Mouse (Mus musculus) layer of hippocampus, postnatal 36 days (tissue): ENCODE measurements around the gene Ccl7. TPM values are rescaled to one million over a fixed set of nuclear protein-coding genes. Genes with fewer than 3 reads are reported as not detected.

Source experiments
- DNase-seq, 2 experiments: peaks; one replicate each; pipeline ENCODE4 v3.0.0; 2022
- total RNA-seq, 2 experiments: library from RNA; stranded (reverse); gene quantifications; 2 replicates each; pipeline ENCODE4 v1.2.3; 2021

The Ccl7 gene
- total RNA-seq: not detected

GRCm38 (mm10) chr11:82045471-82045870 lies at the start of gene Ccl7:
Gene Ccl7 (plus strand): TSS chr11:82045712.
- no peak for DNase-seq

- peak; percentile 76 to 78 for DNase-seq
Measured at GRCm38 (mm10) chr11:81996172-81996841, 49.2 kb upstream of the Ccl7 start.

- DNase-seq: no peak
Measured at GRCm38 (mm10) chr11:81997085-81997484, 48.4 kb upstream of the Ccl7 start.

DNA sequence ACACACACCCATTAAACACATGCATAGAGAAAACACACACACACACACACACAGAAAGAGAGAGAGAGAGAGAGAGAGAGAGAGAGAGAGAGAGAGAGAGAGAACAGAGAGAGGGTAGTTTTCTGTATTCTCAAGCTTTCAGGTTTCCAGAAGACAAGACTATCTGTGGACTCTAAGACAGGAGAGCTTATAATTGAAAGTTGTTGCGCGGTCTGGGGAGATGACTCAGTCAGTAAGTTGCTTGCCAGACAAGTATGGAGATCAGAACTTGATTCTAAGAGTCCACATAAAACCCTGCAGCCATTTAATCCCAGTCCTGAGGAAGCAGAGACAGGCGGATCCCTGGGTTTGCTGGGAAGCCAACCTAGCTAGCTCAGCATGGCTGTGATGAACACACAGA lies 46.9 kb upstream of the Ccl7 start:
- no peak for DNase-seq

GRCm38 (mm10) chr11:81999469-81999868 lies 46.0 kb upstream of the Ccl7 start:
- DNase-seq: no peak

- no peak for DNase-seq
Measured at GRCm38 (mm10) chr11:82000581-82000980, 44.9 kb upstream of the Ccl7 start.

DNA sequence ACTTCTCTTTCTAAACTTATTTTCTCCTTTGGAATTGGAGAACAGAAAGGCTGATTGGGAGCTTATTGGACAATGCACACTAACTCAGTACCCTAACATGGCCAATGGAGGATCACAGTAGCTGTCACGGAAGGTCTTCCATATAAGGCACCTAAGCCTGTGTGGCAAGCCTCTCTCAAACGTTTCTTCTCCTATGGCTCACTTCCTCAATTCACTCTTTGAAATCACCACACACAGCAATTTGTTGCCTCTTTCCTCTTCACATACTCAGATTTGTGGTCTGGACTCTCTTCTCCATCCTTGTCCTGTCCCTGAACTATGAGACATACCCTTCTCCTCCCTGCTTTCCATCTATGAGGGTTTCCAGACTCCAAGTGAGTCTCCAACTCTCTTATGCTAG lies 40.7 kb upstream of the Ccl7 start:
- no peak for DNase-seq

- DNase-seq: no peak
Measured at GRCm38 (mm10) chr11:82006796-82007423, 38.6 kb upstream of the Ccl7 start.

GRCm38 (mm10) chr11:82010115-82010514 lies 35.4 kb upstream of the Ccl7 start:
- DNase-seq: no peak

GRCm38 (mm10) chr11:82011411-82012193 lies 33.9 kb upstream of the Ccl7 start:
- DNase-seq: no peak

DNA sequence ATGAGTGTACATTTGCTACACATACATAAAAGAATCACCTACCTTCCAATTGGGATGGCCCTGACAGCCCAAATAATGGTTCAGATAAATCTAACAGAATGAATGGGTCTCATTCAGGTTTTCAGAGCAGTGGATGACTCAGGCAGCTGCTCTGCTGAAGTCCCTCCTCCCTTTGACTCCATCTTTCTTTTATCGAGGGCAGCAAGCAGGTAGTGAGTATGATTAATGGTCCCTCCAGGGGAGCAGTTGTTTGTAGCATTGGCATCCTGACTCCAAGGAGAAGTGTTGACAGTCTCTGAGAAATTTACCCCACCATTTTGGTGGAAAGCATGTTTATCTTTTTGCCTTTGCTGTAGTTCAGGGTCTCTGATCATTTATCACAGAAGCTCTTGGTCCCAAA lies 31.8 kb upstream of the Ccl7 start:
- no peak for DNase-seq

- no peak for DNase-seq
Measured at GRCm38 (mm10) chr11:82015066-82015465, 30.4 kb upstream of the Ccl7 start.

DNA sequence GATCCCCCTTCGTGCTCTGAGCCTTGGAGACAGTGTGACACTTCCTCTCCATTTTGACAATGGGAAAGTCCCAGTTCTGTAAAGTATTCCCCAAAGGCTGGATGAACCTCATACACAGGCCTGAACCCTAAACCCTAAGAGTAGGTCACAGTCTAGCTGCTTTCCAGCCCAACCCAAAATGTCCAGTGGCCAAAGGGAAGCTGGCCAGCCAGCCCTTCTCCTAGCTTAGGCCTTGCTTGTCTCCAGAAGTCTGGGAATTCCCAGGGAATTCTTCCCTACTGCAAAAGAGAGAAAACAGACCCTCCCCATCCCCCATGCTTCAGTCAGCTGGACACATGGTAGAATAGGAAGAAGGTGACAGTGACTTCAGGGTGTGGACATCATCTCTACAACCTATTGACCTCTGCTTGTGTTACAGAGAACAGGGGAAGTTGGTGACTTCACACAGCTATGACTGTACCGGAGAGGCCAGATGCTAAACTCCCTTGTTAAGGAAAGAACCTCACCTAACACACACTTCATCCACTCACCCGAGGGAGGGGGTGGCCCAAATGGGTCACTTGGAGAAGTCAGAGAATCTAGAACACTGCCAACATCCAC lies 29.2 kb upstream of the Ccl7 start:
- DNase-seq: no peak

- DNase-seq: no peak
Measured at GRCm38 (mm10) chr11:82019389-82019788, 26.1 kb upstream of the Ccl7 start.

- no peak for DNase-seq
Measured at GRCm38 (mm10) chr11:82019793-82020192, 25.7 kb upstream of the Ccl7 start.

DNA sequence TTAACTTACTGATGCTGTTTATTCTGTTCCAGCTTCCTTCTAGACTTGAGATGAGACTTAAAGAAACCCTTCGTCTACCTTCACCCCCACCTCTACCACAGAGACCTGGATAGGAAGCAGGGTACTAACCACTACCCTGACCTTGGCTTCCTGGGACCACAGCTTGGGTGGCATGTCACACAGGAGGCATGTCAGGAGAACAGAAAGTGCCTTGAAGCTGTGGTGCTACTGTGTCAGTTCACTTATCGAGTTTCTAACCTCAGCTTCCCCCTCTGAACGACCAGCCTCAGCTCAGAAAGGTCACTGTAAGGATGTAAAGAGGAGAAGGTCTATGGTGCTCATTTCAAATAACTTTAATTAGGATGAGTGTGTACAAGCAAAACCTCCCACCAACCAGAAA lies 24.1 kb upstream of the Ccl7 start:
- no peak for DNase-seq

- DNase-seq: no peak
Measured at GRCm38 (mm10) chr11:82022504-82023056, 22.9 kb upstream of the Ccl7 start.

- DNase-seq: no peak
Measured at GRCm38 (mm10) chr11:82023769-82024168, 21.7 kb upstream of the Ccl7 start.

- DNase-seq: no peak
Measured at GRCm38 (mm10) chr11:82030171-82030570, 15.3 kb upstream of the Ccl7 start.

DNA sequence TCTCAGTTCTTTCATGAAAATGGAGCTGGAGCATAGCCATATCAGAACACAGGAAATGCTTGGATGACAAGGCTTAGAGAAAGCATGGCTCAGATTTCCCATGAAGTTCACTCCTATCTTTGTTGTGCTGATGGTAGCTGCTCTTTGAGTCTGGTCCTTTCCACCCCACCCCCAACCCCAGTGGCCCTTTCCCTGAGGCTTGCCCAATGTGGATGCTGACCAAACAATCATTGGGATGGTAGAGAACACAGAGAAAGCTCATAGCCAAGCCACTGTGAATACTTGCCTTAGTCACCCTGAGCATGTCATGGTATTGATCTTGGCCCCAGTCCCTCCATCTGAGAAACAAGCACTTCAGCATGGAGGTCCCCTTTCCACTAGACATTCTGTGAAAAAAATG lies 13.4 kb upstream of the Ccl7 start:
- DNase-seq: no peak

DNA sequence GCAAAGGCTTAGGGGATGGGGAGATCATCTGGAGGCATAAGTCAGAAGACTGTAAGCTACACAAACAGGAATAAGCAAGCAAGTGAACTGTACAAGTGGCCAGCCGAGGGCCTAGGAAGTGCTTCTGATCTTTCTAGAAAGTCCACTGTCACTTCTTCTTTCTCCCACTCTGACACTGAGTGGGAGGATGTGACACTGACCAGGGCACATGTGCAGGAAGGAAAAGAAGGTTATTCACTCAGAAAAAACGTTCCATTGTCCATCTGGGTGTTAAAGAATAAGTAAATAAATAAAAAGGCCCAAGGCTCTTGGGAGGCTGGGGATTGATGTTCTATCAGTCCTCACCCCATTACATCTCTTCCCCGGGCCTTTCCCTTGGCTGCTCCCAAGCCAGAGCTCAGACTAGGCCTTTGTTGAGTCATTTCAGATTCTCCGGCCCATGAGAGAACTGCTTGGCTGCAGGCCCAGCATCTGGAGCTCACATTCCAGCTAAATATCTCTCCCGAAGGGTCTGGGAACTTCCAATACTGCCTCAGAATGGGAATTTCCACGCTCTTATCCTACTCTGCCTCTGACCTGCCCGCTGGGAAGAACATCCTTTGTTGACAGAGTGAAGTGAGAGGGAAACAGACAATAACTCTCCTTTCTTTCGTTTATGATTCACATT lies 12.7 kb upstream of the Ccl7 start:
- DNase-seq: no peak

- no peak for DNase-seq
Measured at GRCm38 (mm10) chr11:82034446-82034845, 11.1 kb upstream of the Ccl7 start.
